Mouse (Mus musculus) spleen, postnatal 14 days (tissue): Measurements from ENCODE around the gene Trpv1.

Source experiments
- DNase-seq, 2 experiments: peaks; one replicate each; pipeline ENCODE4 v3.0.0; 2021 to 2022; ENCODE audit warnings: low spot score in 2 of 2

Trpv1 gene

DNA sequence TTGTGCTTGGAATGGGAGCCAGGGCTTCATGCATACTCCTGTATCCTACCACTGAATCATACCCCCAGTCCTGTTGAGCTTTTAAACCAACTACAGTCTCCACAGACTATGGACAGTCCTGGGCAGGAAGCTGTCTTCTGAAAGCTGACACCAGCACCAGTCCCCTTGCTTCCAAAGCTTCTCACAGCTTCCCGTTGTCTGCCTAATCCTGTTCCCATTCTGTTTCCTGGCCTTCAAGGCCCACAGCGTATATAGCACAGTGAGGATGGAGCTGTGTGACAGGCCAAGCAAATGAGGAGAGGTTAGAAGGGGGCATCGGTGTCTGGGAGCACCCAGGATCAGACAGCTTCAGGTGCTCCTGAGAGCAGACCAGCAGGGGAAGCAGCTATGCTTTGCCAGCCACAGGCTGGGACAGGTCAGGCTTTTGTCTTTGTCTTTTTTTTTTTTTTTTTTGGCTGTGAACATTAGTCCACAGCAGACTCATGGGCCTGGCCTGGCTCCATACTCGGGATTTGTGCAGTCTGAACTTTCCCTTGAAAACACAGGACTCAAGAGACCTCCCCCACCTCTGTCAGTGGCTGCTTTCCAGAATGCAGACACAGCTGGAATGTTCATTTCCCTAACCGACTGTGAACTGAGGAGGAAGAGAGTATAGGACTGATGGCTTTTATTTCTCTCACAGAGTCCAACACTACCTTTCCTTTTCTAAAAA is 2.1 kb downstream of the Trpv1 start:
- DNase-seq = no peak

DNA sequence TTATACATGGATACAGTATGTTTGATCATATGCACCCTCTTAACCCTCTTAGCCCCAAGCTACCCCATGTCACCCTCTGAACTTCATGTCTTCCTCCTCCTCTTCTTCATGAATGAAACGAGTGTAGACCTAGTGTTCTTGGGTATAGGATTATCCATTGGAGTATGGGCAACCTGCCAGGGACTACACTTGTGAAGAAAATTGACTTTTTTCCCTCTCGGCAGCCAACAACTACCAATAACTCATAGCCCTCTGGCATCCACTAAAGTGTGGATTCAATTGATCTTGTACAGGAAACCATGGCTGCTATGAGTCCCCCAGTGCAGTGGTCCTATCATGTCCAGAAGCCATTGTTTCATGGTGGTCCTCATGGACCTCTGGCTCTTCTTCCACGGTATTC is 2.6 kb downstream of the Trpv1 start:
- DNase-seq = no peak

DNA sequence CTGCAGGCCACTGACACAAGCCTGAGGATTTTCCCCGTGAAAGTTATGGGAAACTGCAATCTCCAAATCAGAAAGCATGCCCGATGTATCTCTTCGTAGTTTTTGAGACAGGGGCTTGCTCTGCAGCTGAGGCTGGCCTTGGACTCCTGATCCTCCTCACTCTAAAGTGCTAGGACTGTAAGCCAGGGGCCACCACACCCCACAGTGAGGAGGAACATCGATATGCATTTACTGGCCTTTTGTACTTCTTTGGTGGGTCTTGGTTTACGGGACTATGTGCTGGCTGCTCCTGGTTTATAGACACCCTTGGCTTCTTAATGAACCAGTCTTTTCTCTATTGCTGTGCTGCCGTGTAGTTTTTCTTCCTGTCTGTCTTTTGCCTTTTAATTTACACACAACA is 8.1 kb downstream of the Trpv1 start:
- DNase-seq = no peak

DNA sequence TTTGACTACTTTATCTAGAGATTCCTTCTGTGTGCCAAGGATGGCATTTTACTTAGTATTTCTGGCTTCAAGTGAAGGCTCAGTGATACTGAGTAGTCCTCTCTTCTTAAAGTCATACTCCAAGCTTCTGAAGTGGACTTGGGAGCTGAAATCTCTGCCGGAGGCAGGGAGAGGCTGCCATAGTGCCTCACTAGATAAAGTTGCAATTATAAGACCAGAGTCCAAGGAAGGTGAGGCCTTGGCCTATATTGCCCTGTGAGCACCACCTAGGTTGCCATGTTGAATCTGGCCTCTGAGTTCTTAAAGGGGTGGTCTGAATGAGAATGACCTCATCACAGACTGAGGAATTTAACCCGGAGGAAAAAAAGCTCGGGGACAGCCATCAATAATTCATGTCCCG is 8.7 kb downstream of the Trpv1 start:
- DNase-seq = no peak

DNA sequence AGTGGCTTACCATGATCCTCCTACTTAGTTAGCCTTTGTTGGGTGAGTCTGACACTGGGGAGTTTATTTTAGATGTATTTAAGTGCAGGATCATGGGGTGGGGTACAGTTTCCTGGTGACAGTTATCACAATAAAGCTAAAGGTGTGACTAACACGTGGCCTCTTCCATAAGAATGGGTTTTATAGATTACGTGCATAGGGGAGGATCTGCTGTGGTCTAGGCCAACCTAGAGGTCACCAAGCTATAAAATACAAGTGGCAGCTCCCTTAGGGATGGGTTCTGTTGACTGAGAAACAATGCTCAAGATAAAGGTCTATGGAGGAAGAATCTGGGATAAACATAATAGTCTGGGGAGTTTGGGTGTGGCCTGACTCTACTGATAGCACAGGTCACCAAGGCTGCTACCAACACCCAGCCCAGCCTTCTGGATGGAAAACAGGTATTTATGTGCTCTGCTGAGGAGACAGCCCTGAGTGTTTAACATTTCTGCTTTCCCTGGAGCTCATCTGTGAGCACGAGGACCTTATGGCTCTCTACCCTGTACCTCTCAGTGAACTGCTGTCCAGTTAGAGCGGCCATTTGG is 23.4 kb downstream of the Trpv1 start:
- DNase-seq = no peak

DNA sequence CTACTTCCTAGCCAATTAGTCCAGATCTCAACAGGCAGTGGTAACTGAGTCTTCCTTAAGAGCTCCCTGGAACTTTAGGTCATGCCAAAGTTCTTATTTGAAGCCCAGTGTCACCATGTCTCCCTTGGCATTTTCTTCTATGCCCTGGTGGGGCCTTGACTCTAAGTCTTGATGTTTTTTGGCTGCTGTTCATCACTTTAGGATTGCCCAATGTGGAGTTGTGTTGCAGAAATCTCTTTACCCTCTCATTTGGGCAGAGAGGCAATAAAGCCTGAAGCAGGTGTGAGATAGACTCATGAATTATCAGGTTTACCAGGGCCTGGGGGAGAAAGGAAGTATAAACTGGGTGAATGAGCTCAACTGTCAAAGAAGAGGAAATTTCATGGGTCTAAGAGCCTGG is 24.6 kb downstream of the Trpv1 start:
- no peak for DNase-seq

DNA sequence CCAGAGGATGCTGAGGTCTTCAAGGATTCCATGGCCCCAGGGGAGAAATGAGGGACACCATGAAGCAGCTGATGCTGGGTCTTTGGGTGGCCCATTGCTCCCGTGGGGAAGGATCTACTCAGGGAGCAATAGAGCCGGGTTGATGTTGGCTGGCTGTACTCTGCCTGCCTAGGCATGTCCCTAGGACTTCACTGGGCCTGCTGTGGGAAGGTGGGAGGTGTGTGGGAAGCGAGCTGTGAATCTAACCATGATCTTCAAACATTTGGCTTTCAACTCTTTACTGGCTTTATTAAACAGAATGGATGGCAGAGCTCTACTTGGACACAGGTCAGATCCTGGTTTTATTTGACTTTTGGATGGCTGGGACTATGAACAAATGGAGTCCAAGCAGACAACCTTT is 26.4 kb downstream of the Trpv1 start:
- DNase-seq = no peak

DNA sequence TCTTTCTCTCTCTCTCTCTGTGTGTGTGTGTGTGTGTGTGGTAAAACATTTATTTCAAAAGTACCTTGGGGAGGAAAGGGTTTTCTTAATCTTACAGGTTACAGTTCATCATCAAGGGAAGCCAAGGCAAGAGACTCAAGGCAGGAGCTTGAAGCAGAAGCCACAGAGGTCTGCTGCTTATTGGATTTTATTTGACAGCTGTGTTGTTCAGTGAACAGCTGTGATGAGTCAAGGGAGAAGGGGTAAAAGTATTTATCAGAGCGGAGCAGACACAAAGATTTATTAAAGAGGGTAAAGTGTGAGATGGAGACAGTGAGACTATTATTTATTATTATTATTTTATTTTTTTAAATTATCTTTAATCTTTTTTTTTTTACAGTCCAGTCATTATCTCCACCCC is 27.3 kb downstream of the Trpv1 start:
- no peak for DNase-seq

DNA sequence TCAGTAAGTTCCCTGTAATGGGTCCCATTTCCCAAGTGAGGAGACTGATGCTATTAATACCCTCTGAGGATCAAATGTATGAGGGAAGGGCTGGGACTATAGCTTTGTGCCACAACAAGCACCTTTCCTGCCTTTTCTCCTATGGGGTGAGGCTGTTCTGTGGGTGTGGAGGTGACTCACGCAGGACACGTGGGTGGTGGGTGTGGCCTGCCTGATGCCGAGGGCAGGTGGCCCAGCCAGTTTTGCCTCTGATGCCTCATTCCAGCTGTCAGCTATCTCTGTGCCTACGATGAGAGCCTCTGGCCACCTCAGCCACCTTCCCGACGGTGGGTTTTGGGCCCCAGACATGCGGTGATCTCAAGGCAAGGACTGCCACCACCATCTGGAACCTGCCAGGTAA is 33.2 kb downstream of the Trpv1 start, which contains the start of gene Trpv3:
TSS of gene Trpv3 (plus strand) at position 122 of the 400 bp plus-strand sequence.
- DNase-seq = no peak

DNA sequence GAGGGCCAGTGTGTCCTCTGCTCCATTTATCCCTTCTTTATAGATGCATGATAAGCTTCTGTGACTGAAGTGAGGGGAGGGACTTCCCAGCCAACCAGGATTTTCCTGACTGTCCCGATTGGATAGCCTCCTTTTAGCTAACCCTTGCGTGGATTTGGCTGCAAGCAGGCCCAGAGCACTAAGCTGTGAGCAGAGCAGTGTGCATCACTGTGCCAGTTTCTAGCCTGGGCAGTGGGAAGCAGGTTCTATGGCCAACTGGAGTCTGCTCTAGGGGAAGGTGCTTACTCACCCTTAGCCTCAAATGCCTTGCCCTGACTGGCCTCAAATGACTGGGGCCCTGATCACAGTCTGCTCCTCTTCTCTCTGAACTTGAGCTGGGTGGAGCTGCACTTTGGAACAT is 40.7 kb downstream of the Trpv1 start:
- DNase-seq = no peak

DNA sequence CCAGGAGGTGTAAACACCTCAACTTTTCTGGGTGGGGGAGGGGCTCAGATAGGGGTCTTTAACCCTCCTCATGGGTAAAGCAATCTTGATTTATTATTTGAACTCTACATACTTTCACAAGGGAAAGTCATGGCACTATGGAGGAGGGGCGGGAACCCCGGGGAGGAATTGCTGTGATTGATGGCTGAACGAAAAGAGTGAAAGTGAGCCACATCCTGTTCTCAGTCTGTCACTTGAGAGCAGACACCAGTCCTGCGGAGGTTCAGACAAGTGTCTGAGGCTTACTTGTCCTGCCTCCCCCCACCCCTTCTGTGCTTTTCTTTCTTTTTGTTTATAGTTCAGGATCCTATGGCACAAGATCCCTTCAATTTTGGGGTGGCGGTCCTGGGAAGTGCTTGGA is 46.6 kb downstream of the Trpv1 start:
- no peak for DNase-seq

DNA sequence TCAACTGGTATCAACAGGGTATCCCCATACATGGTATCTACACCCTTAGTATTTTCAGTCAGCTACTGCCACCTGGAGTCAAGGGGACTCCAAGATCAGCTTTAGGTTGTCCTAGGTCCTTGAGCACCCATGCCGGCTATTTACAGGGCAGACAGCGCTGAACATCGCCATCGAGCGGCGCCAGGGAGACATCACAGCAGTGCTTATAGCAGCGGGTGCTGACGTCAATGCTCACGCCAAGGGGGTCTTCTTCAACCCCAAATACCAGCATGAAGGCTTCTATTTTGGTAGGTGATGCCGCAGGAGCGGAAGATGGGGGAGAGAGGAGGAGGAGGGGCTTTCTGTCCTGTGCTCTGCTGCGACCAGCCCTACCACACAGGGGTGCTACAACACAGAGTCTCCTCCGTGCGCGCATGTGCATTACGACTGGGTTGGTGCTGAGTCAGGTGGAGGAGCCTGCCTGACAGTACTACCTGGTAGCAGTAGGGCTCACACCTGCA is 47.5 kb downstream of the Trpv1 start:
- DNase-seq = no peak

DNA sequence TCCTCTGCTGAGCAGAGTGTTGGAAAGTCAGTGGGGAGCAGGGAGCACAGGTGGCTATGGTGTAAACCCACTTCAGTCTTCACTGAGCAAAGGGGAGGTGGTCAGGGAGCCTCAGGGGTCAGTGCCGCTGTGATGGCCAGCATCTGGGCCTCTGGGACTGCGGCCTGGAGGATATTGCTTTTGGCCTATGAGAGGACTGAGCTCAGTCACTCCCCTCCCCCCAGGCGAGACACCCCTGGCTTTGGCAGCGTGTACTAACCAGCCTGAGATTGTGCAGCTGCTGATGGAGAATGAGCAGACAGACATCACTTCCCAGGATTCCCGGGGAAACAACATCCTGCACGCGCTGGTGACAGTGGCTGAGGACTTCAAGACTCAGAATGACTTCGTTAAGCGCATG is 49.3 kb downstream of the Trpv1 start:
- no peak for DNase-seq

DNA sequence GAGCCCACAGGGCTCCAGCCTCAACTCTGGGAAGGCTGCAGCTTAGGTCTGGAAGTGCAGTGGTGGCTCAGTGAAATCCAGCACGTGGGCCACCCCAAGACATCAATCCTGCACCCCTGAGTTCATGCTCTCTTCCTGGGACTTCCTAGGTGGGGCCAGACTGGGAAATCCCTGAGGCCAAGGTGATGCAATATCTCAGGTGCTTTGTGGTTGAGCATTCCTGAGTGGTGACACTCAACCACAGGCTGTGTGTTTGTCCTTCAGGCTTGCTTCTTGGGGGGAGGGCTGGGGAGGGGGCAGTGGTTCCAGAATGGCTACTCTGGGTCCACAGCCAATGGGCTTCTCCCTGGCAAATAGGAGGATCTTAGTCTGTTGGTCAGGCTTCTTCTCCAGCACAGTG is 49.8 kb downstream of the Trpv1 start:
- DNase-seq = no peak

DNA sequence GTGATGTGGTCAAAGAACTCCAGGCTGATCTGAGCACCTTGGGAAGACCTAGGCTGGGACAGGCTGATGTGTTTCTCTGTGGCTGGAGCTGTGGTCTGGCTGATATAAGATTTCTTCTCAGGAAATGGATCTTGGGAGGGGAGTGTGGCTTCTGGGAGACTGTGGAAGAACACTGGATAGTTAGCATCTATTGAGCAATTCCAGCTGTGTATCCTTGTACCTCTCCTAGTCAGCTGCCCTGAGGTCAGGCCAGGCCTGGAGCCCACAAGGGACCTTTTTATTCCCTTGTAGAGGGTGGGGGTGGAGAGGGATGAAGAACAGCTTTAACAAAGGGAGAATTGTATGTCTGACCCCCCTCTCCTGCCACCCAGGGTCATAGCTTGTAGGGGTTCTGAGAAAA is 50.3 kb downstream of the Trpv1 start:
- no peak for DNase-seq

DNA sequence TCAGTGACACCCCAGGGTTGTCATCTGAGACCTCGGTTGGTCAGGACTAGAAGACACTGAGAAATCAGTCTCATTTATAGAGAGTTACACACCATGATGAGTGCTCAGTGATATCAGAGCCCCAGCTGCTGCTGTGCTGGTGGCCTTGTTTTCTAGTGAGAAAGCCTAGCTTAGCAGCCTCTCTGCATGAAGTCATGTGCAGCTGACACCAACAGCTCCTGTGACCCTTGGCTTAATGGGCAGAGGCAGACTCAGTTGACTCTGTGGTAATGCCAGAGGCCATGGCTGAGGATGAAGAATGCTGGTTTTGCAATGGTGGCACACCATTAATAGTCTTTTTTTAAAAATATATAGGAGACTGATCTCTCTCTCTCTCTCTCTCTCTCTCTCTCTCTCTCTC is 55.5 kb downstream of the Trpv1 start:
- DNase-seq = no peak

DNA sequence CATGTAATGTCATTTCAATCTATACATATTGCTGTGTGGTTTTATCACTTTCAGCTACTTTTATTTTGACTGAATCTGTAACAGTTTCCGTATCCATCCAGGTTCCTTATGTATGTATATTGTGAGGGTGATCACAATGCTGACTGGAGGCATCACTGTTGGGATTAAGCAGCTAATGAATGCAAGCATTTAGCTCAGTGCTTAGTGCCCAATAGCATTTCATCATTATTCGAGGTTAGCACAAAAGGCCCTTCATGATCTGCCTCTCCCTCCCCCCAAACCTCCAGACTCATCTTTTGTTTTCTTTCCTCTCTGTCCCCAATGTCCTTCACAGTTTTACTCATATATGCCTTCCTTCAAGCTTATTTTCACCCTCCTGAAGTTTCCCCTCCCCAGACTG is 69.0 kb downstream of the Trpv1 start:
- no peak for DNase-seq
